Mouse (Mus musculus): ENCODE data around the gene Tmem259.

Tmem259 gene

GRCm38 (mm10) chr10:79972831-79973230 is 11.3 kb downstream of the Tmem259 start:
- Histone ChIP-seq H3K4me1 (replicated peaks; ENCODE audit: low read depth, low read length) (peaks cover 78% of the 10 kb centered on the region), H3K27me3 (ENCODE audit: insufficient read depth, low read length) (peaks cover 77% of the 10 kb centered on the region)

GRCm38 (mm10) chr10:79971183-79971497 is 13.0 kb downstream of the Tmem259 start:
- H3K4me1 ChIP-seq (replicated peaks; ENCODE audit: low read depth, low read length) = peaks cover 81% of the 10 kb centered on the region
- H3K9me3 ChIP-seq (ENCODE audit: low read length) = no peaks in the 10 kb centered on the region
- peaks cover 66% of the 10 kb centered on the region for H3K27me3 ChIP-seq (ENCODE audit: insufficient read depth, low read length)
- H3K36me3 ChIP-seq (ENCODE audit: insufficient read depth, low read length) = peaks cover 35% of the 10 kb centered on the region
- peak overlapping the region; percentile 81 for H3K4me3 ChIP-seq (replicated peaks; ENCODE audit: low read length)
- TF ChIP-seq POU5F1 (IDR thresholded peaks at IDR 0.05; ENCODE audit: borderline replicate concordance, low read length) = no peak
- no peak for TF ChIP-seq NANOG (IDR thresholded peaks at IDR 0.05; ENCODE audit: borderline replicate concordance, low read length)
- no peak for TF ChIP-seq CTCF (conservative IDR thresholded peaks at IDR 0.05; ENCODE audit: low read length)

More at GRCm38 (mm10) chr10:79972831-79973230, 11.3 kb downstream of the Tmem259 start:
- TF ChIP-seq CTCF (conservative IDR thresholded peaks at IDR 0.05; ENCODE audit: low read length) (no peak), NANOG (IDR thresholded peaks at IDR 0.05; ENCODE audit: borderline replicate concordance, low read length) (no peak), POU5F1 (IDR thresholded peaks at IDR 0.05; ENCODE audit: borderline replicate concordance, low read length) (no peak)
- Histone ChIP-seq H3K36me3 (ENCODE audit: insufficient read depth, low read length) (peaks cover 26% of the 10 kb centered on the region), H3K9me3 (ENCODE audit: low read length) (no peaks in the 10 kb centered on the region), H3K4me3 (replicated peaks; ENCODE audit: low read length) (peak overlapping the region; percentile 39; the same call in 1 of the 2 replicates)

GRCm38 (mm10) chr10:79970415-79971182 is 13.5 kb downstream of the Tmem259 start, which contains the start of gene Grin3b:
Gene Grin3b (plus strand): TSS chr10:79970715.
- H3K4me3 ChIP-seq (replicated peaks; ENCODE audit: low read length) = peak within 1 kb of the TSS; percentile 81
- H3K4me1 ChIP-seq (replicated peaks; ENCODE audit: low read depth, low read length) = peaks cover 81% of the 10 kb centered on the region
- H3K36me3 ChIP-seq (ENCODE audit: insufficient read depth, low read length) = peaks cover 41% of the 10 kb centered on the region
- H3K27me3 ChIP-seq (ENCODE audit: insufficient read depth, low read length) = peaks cover 60% of the 10 kb centered on the region
- no peaks in the 10 kb centered on the region for H3K9me3 ChIP-seq (ENCODE audit: low read length)
- TF ChIP-seq CTCF (conservative IDR thresholded peaks at IDR 0.05; ENCODE audit: low read length) (no peak), NANOG (IDR thresholded peaks at IDR 0.05; ENCODE audit: borderline replicate concordance, low read length) (no peak), POU5F1 (IDR thresholded peaks at IDR 0.05; ENCODE audit: borderline replicate concordance, low read length) (no peak)

GRCm38 (mm10) chr10:79969124-79969568 is 15.0 kb downstream of the Tmem259 start:
- H3K36me3 ChIP-seq (ENCODE audit: insufficient read depth, low read length) = peaks cover 55% of the 10 kb centered on the region
- H3K4me3 ChIP-seq (replicated peaks; ENCODE audit: low read length) = no peak overlapping the region
- TF ChIP-seq NANOG (IDR thresholded peaks at IDR 0.05; ENCODE audit: borderline replicate concordance, low read length) = no peak
- no peak for TF ChIP-seq CTCF (conservative IDR thresholded peaks at IDR 0.05; ENCODE audit: low read length)
- no peak for TF ChIP-seq POU5F1 (IDR thresholded peaks at IDR 0.05; ENCODE audit: borderline replicate concordance, low read length)
- H3K4me1 ChIP-seq (replicated peaks; ENCODE audit: low read depth, low read length) = peaks cover 80% of the 10 kb centered on the region
- no peaks in the 10 kb centered on the region for H3K9me3 ChIP-seq (ENCODE audit: low read length)
- H3K27me3 ChIP-seq (ENCODE audit: insufficient read depth, low read length) = peaks cover 46% of the 10 kb centered on the region

GRCm38 (mm10) chr10:79968181-79968580 is 15.9 kb downstream of the Tmem259 start:
- TF ChIP-seq NANOG (IDR thresholded peaks at IDR 0.05; ENCODE audit: borderline replicate concordance, low read length) = no peak
- no peak for TF ChIP-seq CTCF (conservative IDR thresholded peaks at IDR 0.05; ENCODE audit: low read length)
- no peak for TF ChIP-seq POU5F1 (IDR thresholded peaks at IDR 0.05; ENCODE audit: borderline replicate concordance, low read length)
- H3K9me3 ChIP-seq (ENCODE audit: low read length) = no peaks in the 10 kb centered on the region
- H3K27me3 ChIP-seq (ENCODE audit: insufficient read depth, low read length) = peaks cover 37% of the 10 kb centered on the region
- peaks cover 65% of the 10 kb centered on the region for H3K36me3 ChIP-seq (ENCODE audit: insufficient read depth, low read length)
- no peak overlapping the region for H3K4me3 ChIP-seq (replicated peaks; ENCODE audit: low read length)
- peaks cover 80% of the 10 kb centered on the region for H3K4me1 ChIP-seq (replicated peaks; ENCODE audit: low read depth, low read length)

GRCm38 (mm10) chr10:79966886-79967400 is 17.2 kb downstream of the Tmem259 start:
- Histone ChIP-seq H3K4me1 (replicated peaks; ENCODE audit: low read depth, low read length) (peaks cover 82% of the 10 kb centered on the region), H3K4me3 (replicated peaks; ENCODE audit: low read length) (no peak overlapping the region), H3K27me3 (ENCODE audit: insufficient read depth, low read length) (peaks cover 26% of the 10 kb centered on the region), H3K36me3 (ENCODE audit: insufficient read depth, low read length) (peaks cover 77% of the 10 kb centered on the region), H3K9me3 (ENCODE audit: low read length) (no peaks in the 10 kb centered on the region)
- TF ChIP-seq CTCF (conservative IDR thresholded peaks at IDR 0.05; ENCODE audit: low read length) (no peak), POU5F1 (IDR thresholded peaks at IDR 0.05; ENCODE audit: borderline replicate concordance, low read length) (no peak), NANOG (IDR thresholded peaks at IDR 0.05; ENCODE audit: borderline replicate concordance, low read length) (no peak)

GRCm38 (mm10) chr10:79965325-79965724 is 18.8 kb downstream of the Tmem259 start:
- peaks cover 82% of the 10 kb centered on the region for H3K4me1 ChIP-seq (replicated peaks; ENCODE audit: low read depth, low read length)
- no peaks in the 10 kb centered on the region for H3K9me3 ChIP-seq (ENCODE audit: low read length)
- H3K27me3 ChIP-seq (ENCODE audit: insufficient read depth, low read length) = peaks cover 9% of the 10 kb centered on the region
- H3K4me3 ChIP-seq (replicated peaks; ENCODE audit: low read length) = no peak overlapping the region
- TF ChIP-seq CTCF (conservative IDR thresholded peaks at IDR 0.05; ENCODE audit: low read length) (no peak), NANOG (IDR thresholded peaks at IDR 0.05; ENCODE audit: borderline replicate concordance, low read length) (no peak), POU5F1 (IDR thresholded peaks at IDR 0.05; ENCODE audit: borderline replicate concordance, low read length) (no peak)
- peaks cover 90% of the 10 kb centered on the region for H3K36me3 ChIP-seq (ENCODE audit: insufficient read depth, low read length)

GRCm38 (mm10) chr10:79964727-79965126 is 19.4 kb downstream of the Tmem259 start:
- H3K4me1 ChIP-seq (replicated peaks; ENCODE audit: low read depth, low read length) = peaks cover 80% of the 10 kb centered on the region
- no peaks in the 10 kb centered on the region for H3K9me3 ChIP-seq (ENCODE audit: low read length)
- peaks cover 5% of the 10 kb centered on the region for H3K27me3 ChIP-seq (ENCODE audit: insufficient read depth, low read length)
- H3K4me3 ChIP-seq (replicated peaks; ENCODE audit: low read length) = no peak overlapping the region
- TF ChIP-seq NANOG (IDR thresholded peaks at IDR 0.05; ENCODE audit: borderline replicate concordance, low read length) = no peak
- TF ChIP-seq CTCF (conservative IDR thresholded peaks at IDR 0.05; ENCODE audit: low read length) = no peak
- no peak for TF ChIP-seq POU5F1 (IDR thresholded peaks at IDR 0.05; ENCODE audit: borderline replicate concordance, low read length)
- H3K36me3 ChIP-seq (ENCODE audit: insufficient read depth, low read length) = peaks cover 90% of the 10 kb centered on the region
